Mouse (Mus musculus): ENCODE results near the gene Tank. TPM values are rescaled to one million over a fixed set of nuclear protein-coding genes. Genes with fewer than 3 reads are reported as not detected.
A peak's percentile ranks its signal among the peaks of the same experiment; 100 is the strongest.

The Tank gene
- polyA plus RNA-seq, 1 experiment from 2014 or later: 20.4 TPM

DNA sequence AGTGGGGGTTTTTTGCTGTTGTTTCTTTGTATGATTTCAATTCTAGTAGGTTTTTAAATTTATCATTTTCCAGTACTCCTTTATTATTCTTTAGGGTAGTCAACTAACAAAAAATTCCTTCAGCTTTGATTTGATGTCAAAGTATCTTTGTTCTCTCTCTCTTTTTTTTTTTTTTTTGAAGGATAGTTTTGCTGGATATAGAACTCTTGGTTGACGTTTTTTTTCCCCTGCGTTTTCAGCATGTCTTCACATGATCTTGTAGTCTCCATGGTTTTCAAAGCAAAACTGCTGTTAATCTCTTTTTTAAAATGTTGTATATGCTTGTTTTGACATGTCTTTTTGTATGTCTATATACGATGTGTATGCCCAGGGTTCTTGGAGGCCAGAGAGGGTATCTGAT, 7.8 kb downstream of the Tank start:
- Histone ChIP-seq H3K4me3 (ENCODE audit: low read depth, low read length) (no peak overlapping the region), H3K36me3 (ENCODE audit: control insufficient read depth, insufficient read depth) (no peaks in the 10 kb centered on the region), H3K9ac (ENCODE audit: low read depth, low read length) (no peak overlapping the region), H3K4me1 (replicated peaks; ENCODE audit: control insufficient read depth, insufficient read depth, low read length) (no peaks in the 10 kb centered on the region), H3K4me2 (replicated peaks; ENCODE audit: low read depth) (no peak overlapping the region), H3K27ac (ENCODE audit: low read depth, low read length) (no peak overlapping the region), H3K27me3 (replicated peaks; ENCODE audit: control insufficient read depth, insufficient read depth, low read length) (no peaks in the 10 kb centered on the region), H3K9me3 (ENCODE audit: control insufficient read depth) (no peaks in the 10 kb centered on the region)
- ATAC-seq: no peak
- TF ChIP-seq CTCF (IDR thresholded peaks at IDR 0.05; ENCODE audit: low read depth): no peak
- 87% methylated on average over 3 of the region's 3 CpGs for WGBS

GRCm38 (mm10) chr2:61590751-61591150, 12.4 kb downstream of the Tank start:
- no peaks in the 10 kb centered on the region for H3K4me1 ChIP-seq (replicated peaks; ENCODE audit: control insufficient read depth, insufficient read depth, low read length)
- H3K4me3 ChIP-seq (ENCODE audit: low read depth, low read length): no peak overlapping the region
- WGBS: 93% methylated on average over 2 of the region's 2 CpGs
- no peak for ATAC-seq
- H3K9me3 ChIP-seq (ENCODE audit: control insufficient read depth): no peaks in the 10 kb centered on the region
- H3K4me2 ChIP-seq (replicated peaks; ENCODE audit: low read depth): no peak overlapping the region
- TF ChIP-seq CTCF (IDR thresholded peaks at IDR 0.05; ENCODE audit: low read depth): no peak
- H3K9ac ChIP-seq (ENCODE audit: low read depth, low read length): no peak overlapping the region
- H3K36me3 ChIP-seq (ENCODE audit: control insufficient read depth, insufficient read depth): no peaks in the 10 kb centered on the region
- no peaks in the 10 kb centered on the region for H3K27me3 ChIP-seq (replicated peaks; ENCODE audit: control insufficient read depth, insufficient read depth, low read length)
- no peak overlapping the region for H3K27ac ChIP-seq (ENCODE audit: low read depth, low read length)

GRCm38 (mm10) chr2:61592095-61592494, 13.7 kb downstream of the Tank start:
- no peaks in the 10 kb centered on the region for H3K4me1 ChIP-seq (replicated peaks; ENCODE audit: control insufficient read depth, insufficient read depth, low read length)
- no peaks in the 10 kb centered on the region for H3K36me3 ChIP-seq (ENCODE audit: control insufficient read depth, insufficient read depth)
- no peak for TF ChIP-seq CTCF (IDR thresholded peaks at IDR 0.05; ENCODE audit: low read depth)
- H3K27me3 ChIP-seq (replicated peaks; ENCODE audit: control insufficient read depth, insufficient read depth, low read length): no peaks in the 10 kb centered on the region
- H3K4me2 ChIP-seq (replicated peaks; ENCODE audit: low read depth): no peak overlapping the region
- WGBS: 93% methylated on average over 3 of the region's 3 CpGs
- H3K9ac ChIP-seq (ENCODE audit: low read depth, low read length): no peak overlapping the region
- H3K4me3 ChIP-seq (ENCODE audit: low read depth, low read length): no peak overlapping the region
- no peak overlapping the region for H3K27ac ChIP-seq (ENCODE audit: low read depth, low read length)
- H3K9me3 ChIP-seq (ENCODE audit: control insufficient read depth): no peaks in the 10 kb centered on the region
- ATAC-seq: no peak

DNA sequence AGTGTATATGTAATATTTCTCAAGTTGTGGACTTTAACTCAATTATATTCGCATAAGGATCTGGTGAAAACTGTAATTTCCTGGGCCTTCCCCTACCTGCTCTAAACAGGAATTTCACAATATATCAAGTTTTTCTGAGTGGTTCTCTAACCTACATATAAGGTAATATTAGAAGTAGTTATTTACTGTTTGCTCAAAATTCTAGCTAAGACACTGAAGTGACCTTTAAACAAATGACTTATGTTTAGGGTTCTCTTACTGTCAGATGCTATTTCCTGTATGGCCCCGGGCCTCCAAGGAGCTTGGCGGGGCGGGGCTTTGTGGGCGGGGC, 14.3 kb downstream of the Tank start:
- H3K4me2 ChIP-seq (replicated peaks; ENCODE audit: low read depth): peak overlapping the region; percentile 66; the same call in 1 of the 2 replicates
- no peak overlapping the region; the same call in 1 of the 2 replicates for H3K27ac ChIP-seq (ENCODE audit: low read depth, low read length)
- 12% methylated on average over 5 of the region's 5 CpGs for WGBS
- TF ChIP-seq CTCF (IDR thresholded peaks at IDR 0.05; ENCODE audit: low read depth): no peak
- no peak for ATAC-seq
- H3K4me3 ChIP-seq (ENCODE audit: low read depth, low read length): peak overlapping the region; percentile 78
- H3K9ac ChIP-seq (ENCODE audit: low read depth, low read length): no peak overlapping the region
- H3K36me3 ChIP-seq (ENCODE audit: control insufficient read depth, insufficient read depth): no peaks in the 10 kb centered on the region
- no peaks in the 10 kb centered on the region for H3K4me1 ChIP-seq (replicated peaks; ENCODE audit: control insufficient read depth, insufficient read depth, low read length)
- no peaks in the 10 kb centered on the region for H3K27me3 ChIP-seq (replicated peaks; ENCODE audit: control insufficient read depth, insufficient read depth, low read length)
- H3K9me3 ChIP-seq (ENCODE audit: control insufficient read depth): no peaks in the 10 kb centered on the region

- peak overlapping the region; percentile 94 for H3K27ac ChIP-seq (ENCODE audit: low read depth, low read length)
- no peaks in the 10 kb centered on the region for H3K4me1 ChIP-seq (replicated peaks; ENCODE audit: control insufficient read depth, insufficient read depth, low read length)
- no peaks in the 10 kb centered on the region for H3K36me3 ChIP-seq (ENCODE audit: control insufficient read depth, insufficient read depth)
- peak; percentile 98 for ATAC-seq
- under 1% methylated on average over 62 of the region's 62 CpGs for WGBS
- 0 out of 2 replicates have a peak, but pooled peaks have one; percentile 16 for TF ChIP-seq CTCF (IDR thresholded peaks at IDR 0.05; ENCODE audit: low read depth)
- H3K27me3 ChIP-seq (replicated peaks; ENCODE audit: control insufficient read depth, insufficient read depth, low read length): no peaks in the 10 kb centered on the region
- peak overlapping the region; percentile 82 for H3K9ac ChIP-seq (ENCODE audit: low read depth, low read length)
- no peaks in the 10 kb centered on the region for H3K9me3 ChIP-seq (ENCODE audit: control insufficient read depth)
- peak overlapping the region; percentile 78 for H3K4me3 ChIP-seq (ENCODE audit: low read depth, low read length)
- H3K4me2 ChIP-seq (replicated peaks; ENCODE audit: low read depth): peak overlapping the region; percentile 66
These were observed 14.8 kb downstream of the Tank start for GRCm38 (mm10) chr2:61593030-61593811.

- no peaks in the 10 kb centered on the region for H3K27me3 ChIP-seq (replicated peaks; ENCODE audit: control insufficient read depth, insufficient read depth, low read length)
- no peaks in the 10 kb centered on the region for H3K36me3 ChIP-seq (ENCODE audit: control insufficient read depth, insufficient read depth)
- H3K4me2 ChIP-seq (replicated peaks; ENCODE audit: low read depth): peak overlapping the region; percentile 66
- H3K9ac ChIP-seq (ENCODE audit: low read depth, low read length): peak overlapping the region; percentile 82
- peak overlapping the region; percentile 78 for H3K4me3 ChIP-seq (ENCODE audit: low read depth, low read length)
- whole genome bisulfite sequencing: 0% methylated on average over 12 of the region's 12 CpGs
- ATAC-seq: no peak
- H3K27ac ChIP-seq (ENCODE audit: low read depth, low read length): peak overlapping the region; percentile 94
- TF ChIP-seq CTCF (IDR thresholded peaks at IDR 0.05; ENCODE audit: low read depth): no peak
- no peaks in the 10 kb centered on the region for H3K9me3 ChIP-seq (ENCODE audit: control insufficient read depth)
- no peaks in the 10 kb centered on the region for H3K4me1 ChIP-seq (replicated peaks; ENCODE audit: control insufficient read depth, insufficient read depth, low read length)
These were observed 15.5 kb downstream of the Tank start for GRCm38 (mm10) chr2:61593871-61594304.
